Mouse (Mus musculus) adrenal gland, postnatal 10 days (tissue): Measurements from ENCODE around the gene Stk10. TPM values are rescaled to one million over a fixed set of nuclear protein-coding genes. Genes with fewer than 3 reads are reported as not detected.

ENCODE experiments used
- total RNA-seq, 2 experiments: library from RNA; stranded (reverse); gene quantifications; 2 replicates each; pipeline ENCODE4 v1.2.3; 2021

The Stk10 gene
- total RNA-seq, 2 experiments from 2014 or later: 11.9 to 15.1 TPM

Other genes starting within 250 kb of the Stk10 start
- 1,000 to 10,000 TPM; 3,856 to 4,787 TPM for gene Hba-a1, start 249.8 kb upstream of the Stk10 start, total RNA-seq
- gene Hbq1b, start 246.3 kb upstream of the Stk10 start, total RNA-seq: 1 to 10 TPM in 1 of 2 experiments, under 1 TPM in 1; 0.87 to 2.2 TPM
- gene Hba-a2, start 236.8 kb upstream of the Stk10 start, total RNA-seq: 1,000 to 10,000 TPM; 3,094 to 3,969 TPM
- not detected for gene Hbq1a, start 233.2 kb upstream of the Stk10 start, total RNA-seq
- 10 to 100 TPM; 14.9 to 17.2 TPM for gene Sh3pxd2b, start 185.5 kb upstream of the Stk10 start, total RNA-seq
- gene Ubtd2, start 77.9 kb upstream of the Stk10 start, total RNA-seq: 10 to 100 TPM; 19.0 to 21.0 TPM
- gene Efcab9, start 1.2 kb upstream of the Stk10 start, total RNA-seq: 1 to 10 TPM in 1 of 2 experiments, under 1 TPM in 1; 0.93 to 1.2 TPM
- gene Fbxw11, start 109.4 kb downstream of the Stk10 start, total RNA-seq: 10 to 100 TPM; 68.0 to 72.9 TPM